Mouse (Mus musculus) liver, embryonic 12.5 days (tissue): ENCODE measurements around the gene Gm21887. TPM values are rescaled to one million over a fixed set of nuclear protein-coding genes. Genes with fewer than 3 reads are reported as not detected.
"Not testable (repeated sequence)": the region's sequence is repeated elsewhere in the genome, so short reads cannot be mapped to it uniquely, and the experiment has no call there.

Experiments used
- ATAC-seq: fragments of 200-750 bp; cut with Nextera tagmentation; 2 replicates; pipeline ENCODE4 v1.8.0; 2017; ENCODE audit warnings: moderate number of reproducible peaks, mild to moderate bottlenecking, moderate library complexity
- H3K27ac ChIP-seq: fragments of 300-500 bp; sonication (generic); 2 replicates; pipeline ENCODE4 v1.5.1; 2016; ENCODE audit warnings: mild to moderate bottlenecking
- H3K27me3 ChIP-seq: fragments of 300-500 bp; sonication (generic); replicated peaks from 2 replicates; pipeline ENCODE4 v1.6.1; 2016; ENCODE audit warnings: mild to moderate bottlenecking, moderate library complexity
- H3K36me3 ChIP-seq: fragments of 300-500 bp; sonication (generic); 2 replicates; pipeline ENCODE4 v1.6.1; 2016; ENCODE audit warnings: mild to moderate bottlenecking, moderate library complexity
- H3K4me1 ChIP-seq: fragments of 300-500 bp; sonication (generic); 2 replicates; pipeline ENCODE4 v1.6.1; 2016
- H3K4me2 ChIP-seq: fragments of 300-500 bp; sonication (generic); 2 replicates; pipeline ENCODE4 v1.6.1; 2016; ENCODE audit warnings: mild to moderate bottlenecking, moderate library complexity
- H3K4me3 ChIP-seq: fragments of 300-500 bp; sonication (generic); 2 replicates; pipeline ENCODE4 v1.5.1; 2016; ENCODE audit warnings: mild to moderate bottlenecking, moderate library complexity
- H3K9ac ChIP-seq: fragments of 300-500 bp; sonication (generic); 2 replicates; pipeline ENCODE4 v1.6.1; 2016; ENCODE audit warnings: mild to moderate bottlenecking, moderate library complexity
- H3K9me3 ChIP-seq: fragments of 300-500 bp; sonication (generic); replicated peaks from 2 replicates; pipeline ENCODE4 v1.6.1; 2016; ENCODE audit warnings: mild to moderate bottlenecking, moderate library complexity
- WGBS: fragments of 180-500 bp; shearing (Covaris S2); methylation state at CpG from one replicate; pipeline ENCODE4 v1.1.7; 2016; ENCODE audit not compliant: insufficient replicate concordance; 5-methylcytosine and 5-hydroxymethylcytosine counted together
- polyA plus RNA-seq: library from polyadenylated mRNA; unstranded; fragments of >200 nt; fragmentation: Nextera tagmentation; extraction: Ambion mirVana; gene quantifications from 2 replicates; pipeline ENCODE4 v1.2.1, GENCODE M21; 2016

Gene Gm21887
- polyA plus RNA-seq, 1 experiment from 2014 or later = 237 TPM

DNA sequence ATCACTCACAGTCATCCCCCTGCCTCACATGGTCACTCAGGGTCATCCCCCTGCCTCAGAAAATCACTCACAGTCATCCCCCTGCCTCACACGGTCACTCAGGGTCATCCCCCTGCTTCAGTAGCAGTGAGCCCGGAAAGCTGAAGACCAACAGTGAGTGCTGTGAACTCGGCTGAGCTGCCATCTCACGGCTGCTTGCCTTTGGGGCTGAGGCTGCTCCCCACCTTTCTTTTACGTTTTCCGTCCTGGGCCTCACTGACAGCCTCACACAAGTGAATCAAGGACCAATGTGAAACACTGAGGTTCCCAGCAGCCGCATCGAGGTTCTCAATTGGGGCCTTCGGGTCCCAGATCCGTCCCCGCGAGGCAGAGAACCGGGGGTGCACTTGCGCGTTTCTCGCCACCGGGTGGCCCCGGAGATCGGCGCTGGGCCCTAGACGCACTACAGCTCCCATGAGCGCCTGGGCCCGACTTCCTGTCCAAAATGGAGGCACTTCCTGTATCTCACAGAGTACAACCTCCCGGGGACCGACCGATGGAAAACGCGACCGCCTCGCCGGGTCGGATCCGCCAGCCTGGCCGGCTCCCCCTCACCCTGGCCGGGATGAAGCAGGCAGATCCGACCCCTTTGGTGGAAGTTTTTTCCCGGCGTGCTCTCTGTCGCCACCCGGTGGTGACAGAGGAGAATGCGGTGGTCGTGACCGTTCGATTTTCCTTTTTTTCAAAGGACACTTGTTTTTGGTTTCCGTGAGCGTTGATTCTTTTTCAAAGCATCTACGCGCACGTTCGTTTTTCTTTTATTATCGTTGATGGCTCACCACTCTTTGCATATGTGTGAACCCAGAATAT, 22.7 kb upstream of the Gm21887 start:
- not testable (repeated sequence) for H3K4me1 ChIP-seq, H3K27ac ChIP-seq, H3K27me3 ChIP-seq
- Histone ChIP-seq H3K9me3 (peaks cover 74% of the 10 kb centered on the region), H3K9ac (peak overlapping the region; percentile 13), H3K4me2 (peak overlapping the region; percentile 48), H3K36me3 (peaks cover 75% of the 10 kb centered on the region), H3K4me3 (peak overlapping the region; percentile 24)
- peak; percentile 88 for ATAC-seq
- WGBS = 61% methylated on average over 51 of the region's 51 CpGs

GRCm38 (mm10) chrX:169987368-169987837, 22.1 kb upstream of the Gm21887 start:
- not testable (repeated sequence) for H3K27ac ChIP-seq, ATAC-seq, H3K9ac ChIP-seq, H3K4me1 ChIP-seq, H3K27me3 ChIP-seq
- Histone ChIP-seq H3K9me3 (peaks cover 67% of the 10 kb centered on the region), H3K4me3 (peak overlapping the region; percentile 2; the same call in 1 of the 2 replicates), H3K4me2 (peak overlapping the region; percentile 14), H3K36me3 (peaks cover 68% of the 10 kb centered on the region)
- 83% methylated on average over 28 of the region's 28 CpGs for WGBS

DNA sequence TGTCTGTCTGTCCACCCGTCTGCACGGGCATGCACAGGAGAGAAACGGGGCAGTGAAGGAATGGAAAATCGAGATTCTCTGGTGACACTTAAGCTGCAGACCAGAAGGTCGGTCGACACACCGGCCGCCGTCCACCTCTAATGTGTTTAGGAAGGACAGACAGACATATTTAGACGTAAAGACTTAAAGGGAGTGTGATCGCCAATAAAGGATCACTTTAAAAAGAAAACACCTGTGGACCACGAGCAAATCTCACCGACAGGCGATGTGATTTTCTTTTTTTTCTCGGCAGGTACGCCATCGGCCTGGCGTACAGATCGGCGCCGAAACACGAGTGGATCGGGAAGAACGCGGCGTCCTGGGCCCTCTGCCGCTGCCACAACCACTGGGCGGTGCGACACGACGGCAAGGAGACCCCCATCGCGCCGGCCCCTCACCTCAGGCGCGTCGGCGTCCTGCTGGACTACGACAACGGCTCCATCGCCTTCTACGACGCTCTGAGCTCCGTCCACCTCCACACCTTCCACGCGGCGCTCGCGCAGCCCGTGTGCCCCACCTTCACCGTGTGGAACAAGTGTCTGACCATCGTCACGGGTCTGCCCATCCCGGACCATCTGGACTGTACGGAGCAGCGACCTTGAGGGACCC, 20.8 kb upstream of the Gm21887 start:
- not testable (repeated sequence) for H3K4me1 ChIP-seq, H3K4me2 ChIP-seq, H3K27me3 ChIP-seq, H3K27ac ChIP-seq, H3K9ac ChIP-seq, H3K4me3 ChIP-seq
- peak; percentile 9; the same call in 1 of the 2 replicates for ATAC-seq
- peaks cover 54% of the 10 kb centered on the region for H3K9me3 ChIP-seq
- peaks cover 55% of the 10 kb centered on the region for H3K36me3 ChIP-seq
- 89% methylated on average over 56 of the region's 56 CpGs for WGBS

DNA sequence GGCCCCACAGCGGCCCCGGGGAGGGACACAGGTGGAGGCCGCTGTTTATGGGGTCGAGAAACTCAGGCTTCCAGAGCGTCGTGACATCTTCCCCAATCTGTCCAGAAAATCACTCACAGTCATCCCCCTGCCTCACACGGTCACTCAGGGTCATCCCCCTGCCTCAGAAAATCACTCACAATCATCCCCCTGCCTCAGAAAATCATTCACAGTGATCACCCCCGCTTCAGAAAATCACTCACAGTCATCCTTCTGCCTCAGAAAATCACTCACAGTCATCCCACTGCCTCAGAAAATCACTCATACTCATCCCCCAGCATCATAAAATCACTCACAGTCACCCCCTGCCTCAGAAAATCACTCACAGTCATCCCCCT, 20.3 kb upstream of the Gm21887 start:
- H3K27me3 ChIP-seq, H3K4me1 ChIP-seq, H3K9ac ChIP-seq, H3K4me2 ChIP-seq, H3K4me3 ChIP-seq, H3K27ac ChIP-seq: not testable (repeated sequence)
- H3K36me3 ChIP-seq = peaks cover 50% of the 10 kb centered on the region
- 78% methylated on average over 8 of the region's 8 CpGs for WGBS
- peaks cover 50% of the 10 kb centered on the region for H3K9me3 ChIP-seq
- 0 out of 2 replicates have a peak, but pooled peaks have one; percentile 0 for ATAC-seq

- H3K36me3 ChIP-seq = peaks cover 43% of the 10 kb centered on the region
- H3K27ac ChIP-seq, H3K4me2 ChIP-seq, H3K4me3 ChIP-seq, H3K27me3 ChIP-seq, ATAC-seq, H3K4me1 ChIP-seq, H3K9ac ChIP-seq: not testable (repeated sequence)
- peaks cover 42% of the 10 kb centered on the region for H3K9me3 ChIP-seq
- WGBS = 74% methylated on average over 56 of the region's 56 CpGs
These were observed 19.5 kb upstream of the Gm21887 start for GRCm38 (mm10) chrX:169989691-169990631.

GRCm38 (mm10) chrX:169991128-169991873, 18.2 kb upstream of the Gm21887 start:
- H3K4me3 ChIP-seq, H3K27me3 ChIP-seq, H3K27ac ChIP-seq, H3K4me1 ChIP-seq, H3K9ac ChIP-seq: not testable (repeated sequence)
- peak; percentile 30; the same call in 1 of the 2 replicates for ATAC-seq
- Histone ChIP-seq H3K36me3 (peaks cover 33% of the 10 kb centered on the region), H3K4me2 (peak overlapping the region; percentile 52), H3K9me3 (peaks cover 33% of the 10 kb centered on the region)
- whole genome bisulfite sequencing = 19% methylated on average over 13 of the region's 28 CpGs

- not testable (repeated sequence) for H3K27me3 ChIP-seq, ATAC-seq, H3K9ac ChIP-seq, H3K4me1 ChIP-seq, H3K4me3 ChIP-seq, H3K4me2 ChIP-seq, H3K27ac ChIP-seq
- 20% methylated on average over 7 of the region's 15 CpGs for WGBS
- H3K9me3 ChIP-seq = peaks cover 26% of the 10 kb centered on the region
- peaks cover 27% of the 10 kb centered on the region for H3K36me3 ChIP-seq
These were observed 17.2 kb upstream of the Gm21887 start for GRCm38 (mm10) chrX:169992086-169992930.

GRCm38 (mm10) chrX:169992951-169993547, 16.4 kb upstream of the Gm21887 start:
- 60% methylated on average over 1 of the region's 8 CpGs for WGBS
- H3K4me1 ChIP-seq, H3K4me2 ChIP-seq, H3K27me3 ChIP-seq, H3K4me3 ChIP-seq, ATAC-seq, H3K27ac ChIP-seq, H3K9ac ChIP-seq: not testable (repeated sequence)
- Histone ChIP-seq H3K9me3 (peaks cover 22% of the 10 kb centered on the region), H3K36me3 (peaks cover 23% of the 10 kb centered on the region)

DNA sequence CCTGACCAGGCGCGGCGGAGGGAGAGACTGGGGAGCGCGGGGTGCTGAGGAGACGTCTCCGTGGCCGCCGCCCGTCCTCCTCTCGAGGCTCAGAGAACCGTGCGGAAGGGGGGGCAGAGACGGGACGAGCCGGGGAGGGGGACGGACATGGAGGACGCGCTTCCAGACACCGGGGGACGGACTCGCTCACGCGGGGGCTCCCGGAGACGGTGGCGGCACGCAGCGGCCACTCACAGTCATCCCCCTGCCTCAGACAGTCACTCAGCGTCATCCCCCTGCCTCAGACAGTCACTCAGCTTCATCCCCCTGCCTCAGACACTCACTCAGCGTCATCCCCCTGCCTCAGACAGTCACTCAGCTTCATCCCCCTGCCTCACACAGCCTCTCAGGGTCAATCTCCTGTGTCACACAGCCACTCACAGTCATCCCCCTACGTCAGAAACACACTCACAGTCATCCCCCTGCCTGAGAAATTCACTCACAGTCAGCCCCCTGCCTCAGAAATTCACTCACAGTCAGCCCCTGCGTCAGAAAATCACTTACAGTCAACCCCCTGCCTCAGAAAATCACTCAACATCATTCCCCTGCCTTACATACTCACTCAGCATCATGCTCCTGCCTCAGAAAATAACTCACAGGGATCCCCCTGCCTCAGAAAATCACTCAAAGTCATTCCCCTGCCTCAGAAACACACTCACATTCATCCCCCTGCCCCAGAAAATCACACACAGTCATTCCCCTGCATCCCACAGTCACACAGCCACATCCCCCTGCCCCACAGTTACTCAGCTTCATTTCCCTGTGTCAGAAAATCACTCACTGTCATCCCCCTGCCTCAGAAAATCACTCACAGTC, 15.2 kb upstream of the Gm21887 start:
- 32% methylated on average over 3 of the region's 33 CpGs for WGBS
- ATAC-seq, H3K27me3 ChIP-seq: not testable (repeated sequence)

More for the DNA sequence above, 15.2 kb upstream of the Gm21887 start:
- peaks cover 15% of the 10 kb centered on the region for H3K9me3 ChIP-seq
- H3K27ac ChIP-seq, H3K9ac ChIP-seq, H3K4me1 ChIP-seq, H3K4me3 ChIP-seq, H3K4me2 ChIP-seq: not testable (repeated sequence)
- H3K36me3 ChIP-seq = peaks cover 15% of the 10 kb centered on the region
